Mouse (Mus musculus) bone marrow, adult 2 months (tissue): ENCODE data around the gene Grid2ip.

Experiments
- CTCF ChIP-seq: fragments of 200-500 bp; IDR thresholded peaks from 2 replicates; pipeline ENCODE4 v1.5.1; 2011; ENCODE audit warnings: low read length, control low read depth; ENCODE audit not compliant: control insufficient read depth, insufficient read depth
- POLR2A ChIP-seq: fragments of 200-500 bp; IDR thresholded peaks from 2 replicates; pipeline ENCODE4 v1.6.1; 2011; ENCODE audit warnings: low read depth, mild to moderate bottlenecking, control low read depth, low read length, borderline replicate concordance; ENCODE audit not compliant: control insufficient read depth

GRCm38 (mm10) chr5:143404148-143404930, 47.2 kb downstream of the Grid2ip start:
- TF ChIP-seq CTCF (no peak), POLR2A (peak; percentile 11; the same call in 1 of the 2 replicates)
